Mouse (Mus musculus) urinary bladder, postnatal 14 days (tissue): Measurements from ENCODE around the gene Tceanc2.
"Not testable (repeated sequence)": the region's sequence is repeated elsewhere in the genome, so short reads cannot be mapped to it uniquely, and the experiment has no call there.

Experiments used
- DNase-seq: peaks from one replicate; pipeline ENCODE4 v3.0.0; 2021; ENCODE audit warnings: low spot score

Gene Tceanc2

GRCm38 (mm10) chr4:107126891-107127524, 51.9 kb downstream of the Tceanc2 start:
- no peak for DNase-seq

- no peak for DNase-seq
Measured at GRCm38 (mm10) chr4:107126389-107126788, 52.5 kb downstream of the Tceanc2 start.

- DNase-seq, result no peak
Measured at GRCm38 (mm10) chr4:107125101-107125500, 53.8 kb downstream of the Tceanc2 start.

- no peak for DNase-seq
Measured at GRCm38 (mm10) chr4:107124376-107124775, 54.5 kb downstream of the Tceanc2 start.

- peak; percentile 32 for DNase-seq
Measured at GRCm38 (mm10) chr4:107121165-107121943, 57.6 kb downstream of the Tceanc2 start.

GRCm38 (mm10) chr4:107120676-107121075, 58.2 kb downstream of the Tceanc2 start:
- peak; percentile 24 for DNase-seq

GRCm38 (mm10) chr4:107119056-107119455, 59.9 kb downstream of the Tceanc2 start:
- DNase-seq, result peak; percentile 20

GRCm38 (mm10) chr4:107117741-107118385, 61.1 kb downstream of the Tceanc2 start:
- DNase-seq, result no peak

GRCm38 (mm10) chr4:107114278-107114677, 64.6 kb downstream of the Tceanc2 start:
- DNase-seq, result no peak

GRCm38 (mm10) chr4:107109181-107109580, 69.7 kb downstream of the Tceanc2 start:
- DNase-seq, result not testable (repeated sequence)

GRCm38 (mm10) chr4:107108291-107108731, 70.6 kb downstream of the Tceanc2 start:
- DNase-seq, result no peak

GRCm38 (mm10) chr4:107106777-107107176, 72.1 kb downstream of the Tceanc2 start:
- no peak for DNase-seq

- DNase-seq, result no peak
Measured at GRCm38 (mm10) chr4:107102220-107102619, 76.7 kb downstream of the Tceanc2 start.

GRCm38 (mm10) chr4:107098791-107099525, 80.0 kb downstream of the Tceanc2 start:
- DNase-seq, result no peak

GRCm38 (mm10) chr4:107098375-107098774, 80.5 kb downstream of the Tceanc2 start:
- no peak for DNase-seq

GRCm38 (mm10) chr4:107097871-107098270, 81.0 kb downstream of the Tceanc2 start:
- no peak for DNase-seq

- no peak for DNase-seq
Measured at GRCm38 (mm10) chr4:107096841-107097373, 82.0 kb downstream of the Tceanc2 start, which contains the start of gene Cdcp2. Cdcp2 (plus strand) TSS chr4:107096891.

GRCm38 (mm10) chr4:107096043-107096442, 82.9 kb downstream of the Tceanc2 start:
- DNase-seq, result no peak

- DNase-seq, result no peak
Measured at GRCm38 (mm10) chr4:107094484-107095187, 84.3 kb downstream of the Tceanc2 start.

- DNase-seq, result no peak
Measured at GRCm38 (mm10) chr4:107091696-107092095, 87.2 kb downstream of the Tceanc2 start.

- no peak for DNase-seq
Measured at GRCm38 (mm10) chr4:107084858-107085257, 94.1 kb downstream of the Tceanc2 start.
